Mouse (Mus musculus): Measurements from ENCODE around the gene Adgrf4.

- TF ChIP-seq CTCF (IDR thresholded peaks at IDR 0.05; ENCODE audit: low read depth) (no peak), EP300 (IDR thresholded peaks at IDR 0.05; ENCODE audit: low read depth) (no peak)
Measured at GRCm38 (mm10) chr17:42611295-42611694, 80.8 kb downstream of the Adgrf4 start, which contains the start of gene Opn5.
